Mouse (Mus musculus) MEL (cell line): ENCODE measurements around the gene Htr6.

Experiments
- CTCF ChIP-seq, 3 experiments: IDR thresholded peaks in 2 of 3; conservative IDR thresholded peaks in 1 of 3; 2 replicates each; pipeline ENCODE4 v1.5.1; 2011 to 2012; ENCODE audit warnings: low read length in 3 of 3, low read depth in 2 of 3, mild to moderate bottlenecking in 2 of 3, improper control_type of control experiment in 1 of 3, inconsistent platforms in 1 of 3, mixed read lengths in 1 of 3, moderate library complexity in 1 of 3; ENCODE audit not compliant: control insufficient read depth in 1 of 3, insufficient read depth in 1 of 3, poor library complexity in 1 of 3, severe bottlenecking in 1 of 3
- EP300 ChIP-seq, 2 experiments: IDR thresholded peaks; 2 replicates each; pipeline ENCODE4 v1.6.1; 2011; ENCODE audit warnings: improper control_type of control experiment in 2 of 2, low read length in 2 of 2, low read depth in 1 of 2, mild to moderate bottlenecking in 1 of 2
- GATA1 ChIP-seq: IDR thresholded peaks from 2 replicates; pipeline ENCODE4 v1.6.1; 2011; ENCODE audit warnings: low read depth, low read length, improper control_type of control experiment
- HCFC1 ChIP-seq: IDR thresholded peaks from 2 replicates; pipeline ENCODE4 v1.6.1; 2012; ENCODE audit warnings: low read depth, mild to moderate bottlenecking, inconsistent platforms, low read length, improper control_type of control experiment, moderate library complexity
- NRF1 ChIP-seq: IDR thresholded peaks from 2 replicates; pipeline ENCODE4 v1.6.1; 2014; ENCODE audit warnings: low read depth, mild to moderate bottlenecking, inconsistent platforms, low read length, improper control_type of control experiment, moderate library complexity; ENCODE audit not compliant: poor library complexity, insufficient read depth, severe bottlenecking
- POLR2A ChIP-seq, 2 experiments: IDR thresholded peaks; 2 replicates each; pipeline ENCODE4 v1.6.1; 2011 to 2012; ENCODE audit warnings: low read length in 2 of 2, mild to moderate bottlenecking in 2 of 2, control low read depth in 1 of 2, improper control_type of control experiment in 1 of 2, low read depth in 1 of 2, moderate library complexity in 1 of 2; ENCODE audit not compliant: control insufficient read depth in 1 of 2, insufficient read depth in 1 of 2, poor library complexity in 1 of 2
- RCOR1 ChIP-seq: IDR thresholded peaks from 2 replicates; pipeline ENCODE4 v1.6.1; 2012; ENCODE audit warnings: low read depth, mild to moderate bottlenecking, inconsistent platforms, low read length, improper control_type of control experiment
- TBP ChIP-seq: IDR thresholded peaks from 2 replicates; pipeline ENCODE4 v1.8.0; 2011; ENCODE audit warnings: low read depth, low read length, improper control_type of control experiment
- USF1 ChIP-seq: IDR thresholded peaks from 2 replicates; pipeline ENCODE4 v1.6.1; 2014; ENCODE audit warnings: low read depth, mild to moderate bottlenecking, inconsistent platforms, low read length, improper control_type of control experiment, moderate library complexity
- ZC3H11A ChIP-seq: IDR thresholded peaks from 2 replicates; pipeline ENCODE4 v1.6.1; 2012; ENCODE audit warnings: low read depth, mild to moderate bottlenecking, inconsistent platforms, low read length, improper control_type of control experiment

- TF ChIP-seq HCFC1 (no peak), TBP (no peak), RCOR1 (no peak), POLR2A (IDR thresholded peaks at IDR 0.05; ENCODE audit: control insufficient read depth in 1 of 2, insufficient read depth in 1 of 2, low read depth in 1 of 2, low read length in 2 of 2, poor library complexity in 1 of 2) (no peak), NRF1 (no peak), CTCF (IDR thresholded peaks at IDR 0.05 in 2 of 3, conservative IDR thresholded peaks at IDR 0.05 in 1 of 3; ENCODE audit: control insufficient read depth in 1 of 3, insufficient read depth in 1 of 3, low read depth in 2 of 3, low read length in 3 of 3, poor library complexity in 1 of 3, severe bottlenecking in 1 of 3) (no peak), GATA1 (no peak), ZC3H11A (no peak), EP300 (IDR thresholded peaks at IDR 0.05; ENCODE audit: low read depth in 1 of 2, low read length in 2 of 2) (no peak), USF1 (no peak)
Observed at GRCm38 (mm10) chr4:139124940-139125339, 49.6 kb upstream of the Htr6 start.
